Mouse (Mus musculus): ENCODE measurements at regions not wholly inside any gene's neighbourhood (a gene's known extent, or its start where the extent isn't known, plus 50 kb on each side); places are given as distances from the start of the nearest gene placed in this dataset.
"Not testable (repeated sequence)": the region's sequence is repeated elsewhere in the genome, so short reads cannot be mapped to it uniquely, and the experiment has no call there.

DNA sequence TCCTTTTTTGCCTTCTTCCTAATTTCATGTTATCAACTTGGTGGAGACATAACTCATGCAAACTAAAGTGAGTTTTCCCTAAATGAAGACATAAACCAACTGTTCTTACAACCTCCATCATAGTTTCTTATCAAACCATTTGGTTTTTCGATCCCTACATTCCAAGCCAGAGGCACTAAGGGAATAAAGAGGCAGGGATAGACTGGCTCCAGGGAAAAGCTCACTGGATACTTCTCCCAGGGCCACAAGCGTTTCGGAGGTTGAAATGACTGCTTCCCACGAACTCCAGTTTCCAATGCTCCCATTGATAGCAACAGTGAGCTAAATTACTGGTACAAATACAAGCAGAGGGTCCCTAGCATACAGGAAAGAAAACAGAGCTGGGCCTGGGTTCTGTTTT, 178.4 kb upstream of the Otx2 start:
- DNase-seq (ENCODE audit: low read depth): no peak

DNA sequence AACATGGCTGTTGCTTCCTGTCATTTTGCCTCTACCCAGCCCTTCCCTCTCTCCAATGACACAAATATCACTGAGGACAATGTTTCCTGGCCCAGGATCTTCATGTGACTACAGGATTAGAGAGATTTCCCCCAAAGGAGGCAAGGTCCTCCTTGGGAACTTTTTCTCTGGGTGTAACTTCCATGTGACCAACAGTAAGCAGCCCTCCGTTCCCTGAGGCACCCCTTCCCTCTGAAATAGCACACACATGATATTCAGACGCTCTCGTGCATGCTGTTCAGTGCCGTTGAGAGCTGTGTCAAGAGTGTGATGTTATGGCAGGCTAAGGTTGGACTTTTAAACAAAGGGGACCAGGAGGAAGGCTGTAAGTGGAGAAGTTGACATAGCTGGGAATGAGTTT, 169.2 kb upstream of the Otx2 start:
- DNase-seq (ENCODE audit: low read depth): no peak

DNA sequence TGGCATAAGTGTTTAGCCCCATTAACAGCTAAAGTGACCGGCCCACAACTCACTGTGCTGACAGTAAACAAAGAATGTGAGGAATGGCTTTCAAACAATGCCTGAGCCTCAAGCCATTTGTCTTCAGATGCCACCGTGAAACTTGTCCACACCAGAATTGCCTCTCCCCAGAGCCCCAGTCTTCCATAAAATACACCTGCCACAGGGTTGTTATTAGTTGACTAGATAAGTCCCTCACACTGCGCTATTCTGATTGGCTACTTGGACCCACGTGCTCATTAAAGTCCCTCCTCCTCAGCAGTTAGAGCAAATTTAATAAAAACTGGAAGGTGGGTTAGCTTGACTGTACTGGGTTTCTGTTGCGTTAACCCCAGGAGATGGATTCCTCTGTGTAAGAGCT, 167.7 kb upstream of the Otx2 start:
- no peak for DNase-seq (ENCODE audit: low read depth)

DNA sequence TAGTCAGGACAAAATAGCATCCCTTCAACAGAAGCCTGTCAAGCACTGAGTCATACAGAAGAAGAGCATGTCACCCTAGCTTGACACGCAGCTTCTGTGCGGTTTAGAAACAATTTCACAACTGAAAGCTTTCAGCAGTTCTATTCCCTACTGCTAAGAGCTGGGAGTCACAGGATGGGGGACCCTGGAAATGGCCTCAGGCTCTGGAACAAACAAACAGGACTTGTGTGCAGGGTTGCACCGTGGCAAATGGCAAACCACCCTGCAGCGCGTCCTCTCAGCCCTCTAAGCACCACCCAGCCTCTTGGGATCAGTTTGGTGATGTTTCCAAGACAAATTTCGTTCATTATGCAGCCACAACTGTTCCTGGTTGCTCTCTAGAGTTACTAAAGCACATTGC, 163.6 kb upstream of the Otx2 start:
- no peak for DNase-seq (ENCODE audit: low read depth)

DNA sequence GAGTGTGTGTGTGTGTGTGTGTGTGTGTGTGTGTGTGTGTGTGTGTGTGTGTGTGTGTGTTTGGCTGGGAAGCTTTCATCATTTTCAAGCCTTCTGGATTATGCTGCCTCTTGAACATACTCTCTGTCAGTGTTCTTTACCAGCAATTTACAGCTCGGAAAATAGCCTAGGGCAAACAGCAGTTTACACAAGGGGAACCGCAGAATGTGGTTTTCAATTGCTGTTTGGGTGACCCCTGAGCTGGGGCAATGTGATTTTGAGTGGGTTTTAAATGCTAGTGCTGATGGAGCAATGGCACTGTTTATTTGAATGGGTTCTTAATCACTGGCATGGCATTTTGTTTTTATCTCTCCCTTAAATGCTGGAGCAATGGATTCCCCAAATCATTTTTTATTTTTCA, 162.5 kb upstream of the Otx2 start:
- DNase-seq (ENCODE audit: low read depth): no peak

DNA sequence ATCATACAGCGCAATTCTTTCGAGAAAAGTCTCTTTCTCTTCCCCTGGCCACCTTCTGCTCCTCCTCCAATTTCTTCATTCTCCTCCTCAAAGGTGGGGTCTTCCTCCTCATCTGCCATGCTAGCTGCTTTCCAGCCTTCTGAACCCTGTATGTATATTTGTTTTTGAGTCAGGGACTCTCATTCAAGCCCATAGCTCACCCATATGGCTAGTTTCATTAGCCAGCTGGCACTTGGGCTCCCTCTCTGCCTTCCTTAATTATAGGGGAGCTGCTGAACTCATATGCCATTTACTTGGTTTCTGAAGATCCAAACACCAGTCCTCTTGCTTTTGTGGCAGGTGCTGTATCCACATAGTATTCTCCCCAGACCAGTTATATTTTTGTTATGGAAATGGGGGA, 160.8 kb upstream of the Otx2 start:
- DNase-seq (ENCODE audit: low read depth): no peak

DNA sequence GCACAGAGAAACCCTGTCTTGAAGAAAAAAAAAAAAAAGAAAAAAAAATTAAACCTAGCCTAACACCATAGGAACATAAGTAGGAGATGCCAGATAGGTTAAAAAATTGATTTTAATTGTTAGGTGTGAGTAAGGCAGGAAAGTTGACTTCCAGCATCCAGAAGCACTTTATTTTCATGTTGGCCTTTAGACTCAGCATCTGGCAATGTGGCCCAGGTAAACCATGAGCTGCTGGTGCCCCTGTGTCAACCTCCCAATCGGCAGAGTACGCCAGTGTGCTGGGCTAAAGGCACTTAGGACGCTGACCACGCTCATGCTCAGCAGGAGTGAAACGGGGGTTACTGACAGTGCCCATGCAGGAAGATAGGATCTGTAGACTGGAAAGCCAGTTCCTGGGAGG, 152.8 kb upstream of the Otx2 start:
- no peak for DNase-seq (ENCODE audit: low read depth)

DNA sequence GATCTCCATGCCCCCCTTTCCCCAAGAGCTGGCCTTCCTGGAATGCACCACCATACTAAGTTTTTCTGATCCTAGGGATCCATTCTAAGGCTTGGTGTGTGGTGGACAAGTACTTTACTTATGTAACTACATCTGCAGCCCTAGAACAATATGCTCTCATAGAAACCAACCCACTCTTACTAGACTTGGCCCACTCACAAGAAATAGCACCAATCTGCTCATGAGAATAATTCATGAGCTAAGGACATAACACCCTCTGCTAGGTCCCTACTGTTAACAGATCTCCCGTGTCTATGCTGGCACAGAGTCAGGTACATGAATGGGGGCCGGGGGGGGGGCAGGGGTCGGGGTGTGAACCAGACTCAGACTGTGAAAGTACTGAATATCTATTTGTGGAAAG, 150.8 kb upstream of the Otx2 start:
- DNase-seq (ENCODE audit: low read depth): no peak

DNA sequence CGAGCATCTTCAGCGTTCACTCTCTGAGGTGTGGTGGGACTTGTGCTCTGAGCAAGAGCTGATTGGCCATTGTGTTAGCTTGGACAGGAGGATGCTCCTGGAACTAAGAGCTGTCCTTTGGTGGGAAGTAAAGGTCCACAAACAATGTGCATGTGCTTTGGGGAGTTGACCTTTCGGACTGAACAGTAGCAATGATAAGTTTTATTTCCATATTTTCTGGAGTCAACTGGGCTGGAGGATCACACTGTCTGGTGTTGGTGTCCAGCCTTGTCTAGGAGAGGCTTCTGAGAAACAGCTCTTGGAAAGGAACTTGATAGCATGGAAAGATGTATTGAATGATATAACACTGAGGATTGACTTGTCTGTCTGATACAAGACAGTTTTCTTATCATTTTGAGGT, 142.3 kb upstream of the Otx2 start:
- no peak for DNase-seq (ENCODE audit: low read depth)

DNA sequence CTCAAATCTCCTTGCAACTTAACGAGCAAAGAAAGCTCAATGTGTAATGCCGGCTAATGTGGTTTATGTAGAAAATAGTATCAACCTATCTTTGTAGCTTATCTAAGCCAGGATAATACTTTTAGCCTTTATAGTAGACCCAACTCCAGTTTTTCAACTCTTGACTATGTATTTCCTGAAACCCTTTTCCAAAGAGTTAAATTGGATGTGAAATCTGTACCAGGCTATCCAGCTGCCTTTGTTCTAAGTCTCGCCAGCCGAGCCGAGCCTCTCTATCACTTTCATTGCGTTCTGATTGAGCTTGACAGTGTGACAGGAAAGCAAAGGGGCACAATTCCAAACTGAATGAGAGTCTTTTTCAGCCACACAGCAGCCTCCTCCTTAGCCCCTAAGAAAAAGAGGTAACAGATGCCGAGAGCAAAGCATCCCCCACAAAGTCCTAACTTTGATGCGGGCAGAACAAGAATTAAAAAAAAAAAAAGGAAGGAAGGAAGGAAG, 141.7 kb upstream of the Otx2 start:
- no peak for DNase-seq (ENCODE audit: low read depth)

DNA sequence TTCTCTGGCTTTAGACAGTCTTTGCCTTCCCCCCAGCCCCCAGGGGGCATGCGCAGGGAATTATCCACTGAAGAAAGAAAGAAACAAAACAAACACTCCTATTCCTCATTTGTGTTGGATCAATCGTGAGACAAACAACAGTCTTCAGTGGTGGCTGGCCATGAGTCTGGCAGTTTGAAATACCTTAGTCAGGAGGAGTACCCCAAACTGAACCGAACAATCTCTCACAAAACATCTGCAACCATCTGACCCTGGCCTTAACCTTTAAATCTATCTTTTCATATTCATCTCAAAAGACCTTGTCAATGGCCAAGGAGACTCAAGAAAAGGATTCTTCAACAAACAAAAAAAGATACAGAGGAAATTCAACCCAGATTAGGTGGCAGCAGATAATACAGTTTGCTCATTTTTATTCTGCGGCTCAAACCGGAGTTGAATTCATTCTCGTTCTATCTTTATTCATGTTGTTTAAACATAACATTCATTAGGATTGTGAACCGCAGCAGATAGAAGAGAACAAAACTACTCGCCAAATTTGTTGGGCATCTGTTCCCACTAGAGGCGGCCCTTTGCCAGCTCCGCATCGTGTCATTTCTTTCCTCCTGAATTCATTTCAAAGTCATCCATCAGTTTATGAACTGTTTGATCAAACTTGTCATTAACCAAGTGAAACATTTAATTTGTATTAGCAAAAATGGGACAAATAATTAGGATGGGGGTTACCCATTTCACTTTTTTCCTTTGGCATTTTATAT, 139.3 kb upstream of the Otx2 start:
- no peak for DNase-seq (ENCODE audit: low read depth)

DNA sequence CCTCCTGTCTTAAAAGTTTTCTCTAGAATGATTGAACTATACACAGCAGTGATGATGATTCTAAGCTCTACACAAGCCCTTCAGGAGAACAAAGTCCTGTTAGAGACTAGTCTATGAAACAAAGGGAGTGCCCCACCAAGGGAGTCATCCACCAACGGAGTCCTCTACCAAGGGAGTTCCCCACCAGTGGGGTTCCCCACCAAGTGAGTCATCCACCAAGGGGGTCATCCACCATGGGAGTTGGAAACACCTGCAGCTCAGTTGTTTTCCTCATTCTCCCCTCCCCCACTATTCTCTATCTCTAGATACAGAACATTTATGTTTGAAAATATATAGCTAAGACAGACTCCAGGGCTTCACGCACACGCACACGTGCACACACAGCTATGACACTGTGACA, 130.5 kb upstream of the Otx2 start:
- DNase-seq (ENCODE audit: low read depth): no peak

DNA sequence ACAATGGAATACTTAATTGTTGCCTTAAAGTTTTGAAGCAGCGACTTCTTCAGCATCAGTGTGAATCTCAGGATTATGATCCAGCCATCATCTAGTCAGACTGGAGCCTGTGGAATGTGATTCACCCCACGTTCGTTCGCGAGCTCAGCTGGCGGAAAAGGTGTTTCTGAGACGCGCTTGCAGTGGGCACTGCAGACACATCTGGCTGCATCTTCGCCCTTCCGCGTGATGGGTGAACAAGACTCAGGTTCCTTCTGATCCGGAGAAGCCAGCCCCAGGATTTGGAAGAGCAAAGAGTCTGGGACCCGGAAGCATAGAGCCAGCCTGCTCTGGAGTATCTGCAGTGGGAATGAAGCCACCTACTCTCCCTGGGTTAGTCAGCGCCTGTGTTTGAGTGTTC, 127.7 kb upstream of the Otx2 start:
- DNase-seq (ENCODE audit: low read depth): no peak

DNA sequence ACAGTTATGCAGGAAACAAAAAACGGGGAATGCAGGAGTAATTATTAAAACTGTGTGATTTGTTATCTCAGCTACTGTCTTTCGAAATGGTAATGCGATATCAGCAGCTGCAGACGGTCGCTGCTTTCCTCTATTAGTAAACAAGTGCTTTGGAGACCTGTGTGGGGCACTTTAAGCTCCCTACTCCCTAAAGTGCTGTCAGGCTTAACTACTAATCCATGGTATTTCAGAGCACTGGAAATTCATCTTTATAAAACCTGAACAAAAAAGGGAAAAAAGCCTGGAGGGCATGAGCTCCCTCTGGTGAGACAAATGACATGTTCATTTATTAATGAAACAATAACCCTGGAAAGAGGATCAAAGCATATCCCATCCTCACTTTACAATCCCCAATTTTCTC, 127.2 kb upstream of the Otx2 start:
- DNase-seq (ENCODE audit: low read depth): no peak

DNA sequence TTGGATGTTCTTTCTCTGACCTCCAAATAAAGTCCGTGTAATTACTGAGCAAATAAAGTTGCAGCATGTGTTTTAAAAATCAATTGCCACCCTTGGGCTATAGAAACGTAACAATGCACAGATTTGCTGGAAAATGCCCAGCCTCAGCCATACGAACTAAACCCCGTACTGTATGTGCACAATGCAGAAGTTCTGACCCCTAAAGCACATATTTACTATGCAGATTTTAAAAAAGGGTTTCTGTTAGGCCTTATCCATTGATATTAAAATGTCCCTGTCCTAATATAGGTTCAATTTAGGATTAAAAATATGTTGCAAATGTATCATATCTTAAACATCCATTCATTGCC, 126.5 kb upstream of the Otx2 start:
- DNase-seq (ENCODE audit: low read depth): no peak

DNA sequence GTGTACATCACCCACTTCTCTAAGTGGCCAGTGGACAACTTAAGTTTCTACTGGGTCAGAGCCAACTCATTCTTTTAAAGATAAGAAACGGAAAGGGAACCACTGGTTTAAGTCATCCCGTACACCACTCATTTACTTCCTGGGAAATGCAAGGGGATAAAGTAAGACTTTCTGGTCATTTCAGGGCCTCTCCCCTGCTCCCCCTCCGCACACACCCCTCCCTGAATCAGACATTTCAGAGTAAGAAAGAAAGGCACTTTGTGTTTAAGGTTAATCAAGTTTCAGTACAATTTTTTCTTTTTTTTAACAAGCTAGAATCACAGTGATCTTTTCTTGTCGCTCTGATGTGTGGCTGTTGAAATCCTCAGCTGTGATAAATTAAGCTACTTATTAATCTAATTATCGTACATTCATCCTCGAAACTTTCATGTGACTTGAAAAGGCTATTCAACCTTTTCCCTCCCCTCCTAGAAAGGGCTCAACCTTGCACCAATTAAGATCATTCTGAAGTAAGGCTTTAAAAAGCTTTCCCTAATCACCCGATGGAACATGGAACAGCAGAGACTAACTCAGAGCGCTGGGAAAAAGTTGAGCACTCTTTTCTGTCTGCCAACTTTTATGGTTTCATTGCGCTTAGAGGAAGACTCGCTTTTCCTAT, 126.0 kb upstream of the Otx2 start:
- DNase-seq (ENCODE audit: low read depth): no peak

DNA sequence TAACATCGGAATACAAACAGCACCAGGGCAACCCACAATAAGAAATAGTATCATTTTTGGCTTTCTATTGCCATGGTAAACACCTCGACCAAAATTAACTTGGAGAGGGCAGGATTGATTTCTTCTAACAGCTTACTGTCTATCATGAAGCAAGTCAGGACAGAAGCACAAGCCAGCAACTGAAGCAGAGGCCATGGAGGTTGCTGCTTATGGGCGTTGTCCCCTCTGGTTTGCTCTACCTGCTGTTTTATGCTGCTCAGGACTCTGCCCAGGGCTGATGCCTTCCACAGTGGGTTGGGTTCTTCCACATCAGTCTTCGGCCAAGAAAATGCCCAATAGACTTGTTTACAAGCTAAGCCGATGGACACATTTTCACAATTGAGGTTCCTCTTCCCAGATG, 117.9 kb upstream of the Otx2 start:
- no peak for DNase-seq (ENCODE audit: low read depth)

DNA sequence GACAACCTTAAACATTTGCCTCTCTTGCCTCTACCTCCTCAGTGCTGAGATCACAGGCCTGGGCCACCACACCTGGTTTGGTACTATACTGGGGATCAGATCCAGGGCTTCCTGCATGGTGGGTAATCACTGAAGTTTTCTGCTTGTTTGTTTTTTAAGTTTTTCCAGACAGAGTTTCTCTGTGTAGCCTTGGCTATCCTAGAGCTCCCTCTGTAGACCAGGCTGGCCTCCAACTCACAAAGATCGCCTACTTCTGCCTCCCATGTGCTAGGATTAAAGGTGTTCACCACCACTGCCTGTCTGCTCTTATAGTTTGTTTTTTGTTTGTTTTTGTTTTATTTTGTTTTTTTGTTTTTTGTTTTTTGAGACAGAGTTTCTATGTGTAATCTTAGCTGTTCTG, 105.7 kb upstream of the Otx2 start:
- DNase-seq (ENCODE audit: low read depth): no peak

DNA sequence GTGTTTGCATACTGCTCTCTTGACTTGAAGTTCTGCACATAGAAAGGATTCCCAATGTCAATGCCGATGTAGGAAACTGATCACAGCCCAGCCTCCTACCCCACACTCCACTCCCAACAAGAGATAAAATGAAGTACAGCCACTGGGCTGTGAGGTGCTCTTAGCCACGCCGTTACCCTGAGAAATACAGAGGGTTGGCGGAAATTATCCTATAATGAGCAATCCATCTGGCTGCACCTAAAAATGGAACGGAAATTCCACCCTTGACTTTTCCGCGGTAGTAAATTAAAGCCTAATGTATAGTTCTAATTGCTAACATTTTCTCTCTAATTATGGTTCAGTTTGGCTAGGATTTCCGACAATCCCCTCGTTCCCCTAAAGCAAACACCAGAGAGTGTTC, 97.2 kb upstream of the Otx2 start:
- DNase-seq (ENCODE audit: low read depth): no peak

DNA sequence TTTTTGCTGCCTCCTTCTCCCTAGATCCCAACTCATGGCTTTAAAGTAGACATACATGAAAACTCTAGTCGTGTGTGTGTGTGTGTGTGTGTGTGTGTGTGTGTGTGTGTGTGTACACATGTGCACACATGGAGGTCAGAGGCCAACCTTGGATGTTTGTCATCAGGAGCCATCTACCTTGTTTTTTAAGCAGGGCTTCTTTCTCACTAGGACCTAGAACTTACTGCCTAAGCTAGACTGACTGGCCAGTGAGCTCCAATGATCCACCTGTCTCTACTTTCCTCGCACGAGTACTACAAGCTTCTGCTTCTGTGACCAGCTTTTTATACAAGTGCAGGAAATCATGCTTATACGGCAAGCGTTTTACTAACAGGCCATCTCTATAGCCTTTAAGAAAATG, 89.1 kb upstream of the Otx2 start:
- DNase-seq (ENCODE audit: low read depth): no peak

DNA sequence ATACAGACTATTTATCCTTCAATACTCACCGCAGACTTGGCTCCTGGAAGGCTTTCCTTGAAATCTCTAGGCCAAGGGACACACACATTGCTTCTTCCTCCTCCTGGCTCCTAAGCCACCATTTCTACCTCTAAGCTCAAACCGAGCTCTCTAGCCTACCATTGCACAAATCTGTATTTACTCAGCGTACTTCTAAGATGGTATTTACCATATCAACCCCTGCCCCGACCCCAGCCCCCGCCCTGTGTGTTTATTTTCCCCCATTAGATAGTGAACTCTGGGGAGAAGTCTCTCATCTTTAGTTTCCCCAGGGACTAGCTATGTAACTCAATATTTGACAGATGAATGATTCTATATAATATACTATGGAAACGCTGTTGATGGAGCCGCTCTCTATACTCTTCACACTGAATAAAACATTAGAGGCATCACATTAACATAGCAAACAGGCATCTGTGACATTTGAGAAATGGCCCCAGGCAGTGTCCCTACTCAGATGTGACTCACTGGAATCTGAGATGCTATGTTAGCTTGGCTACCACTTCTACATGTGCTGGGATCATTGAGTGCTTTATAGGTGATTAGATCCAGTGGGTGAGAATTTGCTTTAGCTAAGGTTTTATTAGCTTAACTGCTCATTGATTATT, 87.5 kb upstream of the Otx2 start:
- no peak for DNase-seq (ENCODE audit: low read depth)

DNA sequence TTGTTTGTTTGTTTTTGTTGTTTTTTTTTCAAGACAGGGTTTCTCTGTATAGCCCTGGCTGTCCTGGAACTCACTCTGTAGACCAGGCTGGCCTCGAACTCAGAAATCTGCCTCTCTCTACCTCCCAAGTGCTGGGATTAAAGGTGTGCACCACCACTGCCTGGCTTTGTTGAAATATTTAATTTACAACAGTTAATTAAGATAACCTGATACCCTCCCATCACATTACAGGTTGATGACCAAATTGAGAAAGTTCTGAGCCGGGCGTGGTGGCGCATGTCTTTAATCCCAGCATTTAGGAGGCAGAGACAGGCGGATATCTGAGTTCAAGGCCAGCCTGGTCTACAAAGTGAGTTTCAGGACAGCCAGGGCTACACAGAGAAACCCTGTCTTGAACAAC, 81.5 kb upstream of the Otx2 start:
- DNase-seq (ENCODE audit: low read depth): not testable (repeated sequence)

DNA sequence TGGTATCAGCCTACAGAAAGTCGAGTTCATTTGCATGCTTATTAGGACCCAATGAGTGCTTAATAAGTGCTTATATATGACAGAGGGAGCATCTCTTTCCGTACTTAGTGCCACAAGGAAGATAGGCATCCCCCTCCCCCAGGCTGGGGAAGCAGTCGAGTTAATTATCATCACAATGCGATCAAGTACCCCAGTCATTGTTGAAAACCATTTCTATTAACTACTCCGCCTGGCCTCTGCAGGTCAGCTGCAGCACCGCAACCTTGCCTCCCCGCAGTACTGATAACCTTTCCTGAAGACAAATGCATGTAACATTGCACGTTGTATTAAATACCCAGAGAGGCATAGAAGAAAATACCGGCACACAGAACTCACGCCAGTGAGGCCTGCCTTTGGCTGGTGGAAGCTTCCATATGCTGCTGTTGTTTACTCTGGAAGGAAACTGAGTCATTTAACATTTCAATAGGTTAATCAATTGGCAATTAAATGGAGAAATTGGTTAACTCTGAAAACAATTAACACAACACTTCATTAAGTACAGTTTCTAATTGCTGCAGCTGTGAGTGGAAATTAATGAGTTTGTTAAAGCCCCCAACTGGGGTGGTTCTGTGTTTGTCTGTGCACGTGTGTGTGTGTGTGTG, 80.6 kb upstream of the Otx2 start:
- no peak for DNase-seq (ENCODE audit: low read depth)

Data from c-Kit-positive CD71-positive TER-119-negative erythroid progenitor cells, embryonic 14.5 days (primary cell).